Mouse (Mus musculus): ENCODE results near the gene Cbx8.

Cbx8 gene

GRCm38 (mm10) chr11:119078691-119079444 is 38.1 kb upstream of the Cbx8 start:
- DNase-seq (ENCODE audit: low spot score in 2 of 2) = no peak

GRCm38 (mm10) chr11:119077755-119078154 is 37.0 kb upstream of the Cbx8 start:
- no peak for DNase-seq (ENCODE audit: low spot score in 2 of 2)

DNA sequence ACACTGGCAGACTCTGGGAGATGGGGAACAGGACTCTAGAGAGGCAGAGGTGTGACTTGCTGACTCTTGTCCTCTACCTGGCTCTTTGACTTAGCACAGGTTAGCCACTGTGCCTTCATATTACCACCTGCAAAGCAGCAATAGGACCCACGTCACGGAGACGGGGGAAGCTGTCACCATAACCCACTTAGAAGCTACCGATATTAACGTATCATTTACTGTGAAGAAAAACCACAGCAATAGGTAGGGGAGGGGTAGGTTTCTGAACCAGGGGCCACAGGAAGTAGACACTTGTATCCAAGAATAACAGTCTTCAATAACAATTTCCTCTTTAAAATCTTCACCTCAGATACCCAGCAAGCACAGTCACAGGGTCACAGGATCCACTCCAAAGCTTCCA is 35.0 kb upstream of the Cbx8 start:
- DNase-seq (ENCODE audit: low spot score in 2 of 2) = no peak

GRCm38 (mm10) chr11:119073876-119074433 is 33.2 kb upstream of the Cbx8 start:
- no peak for DNase-seq (ENCODE audit: low spot score in 2 of 2)

GRCm38 (mm10) chr11:119072986-119073385 is 32.2 kb upstream of the Cbx8 start:
- no peak for DNase-seq (ENCODE audit: low spot score in 2 of 2)

DNA sequence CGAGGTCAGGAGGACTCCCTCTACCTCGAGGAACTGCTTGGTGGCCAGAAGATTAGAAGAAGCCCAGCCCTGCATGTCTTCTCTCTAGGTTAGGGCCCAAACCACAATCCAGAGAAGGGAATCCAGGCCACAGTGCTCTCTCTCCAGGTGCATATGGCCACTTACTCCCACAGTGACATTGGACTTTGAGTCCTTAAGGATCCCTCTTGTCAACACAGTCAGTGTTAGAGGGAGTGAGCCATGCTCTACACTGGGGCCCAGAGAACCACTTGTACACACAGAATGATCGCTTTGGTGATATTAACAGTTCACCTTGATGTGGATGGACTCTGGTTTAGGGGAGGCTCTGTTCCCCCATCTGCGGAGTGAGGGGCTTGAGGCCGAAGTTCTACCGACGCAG is 31.5 kb upstream of the Cbx8 start:
- no peak for DNase-seq (ENCODE audit: low spot score in 2 of 2)

GRCm38 (mm10) chr11:119066841-119067240 is 26.1 kb upstream of the Cbx8 start:
- DNase-seq (ENCODE audit: low spot score in 2 of 2) = no peak

DNA sequence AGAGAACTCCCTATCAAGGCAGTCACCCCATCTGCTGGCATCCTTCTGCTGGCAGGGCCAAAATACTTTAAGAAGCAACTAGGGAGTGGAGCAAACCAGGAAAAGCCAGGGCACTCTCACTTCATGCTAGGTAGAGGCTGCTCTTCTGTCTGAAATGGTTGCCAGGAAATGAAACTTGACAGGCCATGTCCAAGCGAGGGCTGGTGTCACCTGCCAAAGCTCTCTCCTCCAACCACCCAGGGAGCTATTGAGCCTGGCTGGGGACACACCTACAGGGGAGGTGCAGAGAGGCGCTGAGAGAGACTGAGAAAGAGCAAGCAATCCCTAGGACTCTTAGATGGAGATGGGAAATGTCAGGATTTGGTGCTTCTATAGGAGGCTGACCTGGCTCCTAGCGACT is 18.5 kb upstream of the Cbx8 start:
- DNase-seq (ENCODE audit: low spot score in 2 of 2) = no peak

DNA sequence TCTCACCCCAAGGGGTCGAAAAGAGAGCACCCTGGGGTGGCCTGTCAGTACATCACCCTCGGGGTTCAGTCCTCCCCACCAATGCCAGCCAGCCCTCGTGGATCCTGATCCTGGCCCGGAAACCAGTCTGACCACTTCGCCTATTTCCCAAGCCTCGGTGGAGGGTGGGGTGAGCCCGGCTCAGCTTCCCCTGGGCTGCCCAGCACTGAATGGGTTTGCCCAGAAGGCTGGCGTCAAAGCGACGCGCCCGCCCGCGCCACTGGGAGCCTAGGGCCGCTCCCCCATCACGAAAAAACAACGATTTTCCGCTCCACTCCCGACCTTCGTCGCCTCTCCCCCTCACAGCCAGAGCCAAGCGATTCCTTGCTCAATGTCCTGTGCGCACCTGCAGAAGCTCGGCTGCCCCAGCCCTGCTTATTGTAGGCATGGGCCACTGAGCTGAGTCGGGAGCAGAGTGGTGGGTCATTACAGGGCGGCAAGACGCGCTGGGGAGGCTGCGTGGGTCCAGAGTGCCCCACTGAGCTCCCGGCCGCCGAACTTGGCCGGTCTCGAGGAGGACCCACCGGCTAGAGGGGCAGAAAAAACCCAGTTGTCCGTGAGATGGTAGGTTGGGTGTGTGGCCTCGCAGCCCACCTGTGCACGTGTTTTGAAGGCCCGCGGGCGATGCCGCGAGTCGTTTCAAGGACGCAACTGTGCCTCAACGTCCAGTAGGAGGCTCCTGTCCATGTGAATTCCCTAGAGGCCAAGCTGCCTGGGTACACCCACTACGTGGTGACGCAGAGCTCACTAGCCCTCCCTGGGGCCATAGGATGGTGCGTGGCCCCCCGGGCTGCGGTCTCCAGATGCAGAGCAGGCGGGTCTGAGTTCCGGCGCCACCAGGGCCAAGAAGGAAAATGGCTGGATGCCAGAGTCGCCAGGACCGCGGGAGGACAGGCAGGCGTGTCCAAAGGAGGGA is 17.5 kb upstream of the Cbx8 start:
- no peak for DNase-seq (ENCODE audit: low spot score in 2 of 2)

- DNase-seq (ENCODE audit: low spot score in 2 of 2) = no peak
These were observed 16.5 kb upstream of the Cbx8 start for GRCm38 (mm10) chr11:119057291-119057690.

DNA sequence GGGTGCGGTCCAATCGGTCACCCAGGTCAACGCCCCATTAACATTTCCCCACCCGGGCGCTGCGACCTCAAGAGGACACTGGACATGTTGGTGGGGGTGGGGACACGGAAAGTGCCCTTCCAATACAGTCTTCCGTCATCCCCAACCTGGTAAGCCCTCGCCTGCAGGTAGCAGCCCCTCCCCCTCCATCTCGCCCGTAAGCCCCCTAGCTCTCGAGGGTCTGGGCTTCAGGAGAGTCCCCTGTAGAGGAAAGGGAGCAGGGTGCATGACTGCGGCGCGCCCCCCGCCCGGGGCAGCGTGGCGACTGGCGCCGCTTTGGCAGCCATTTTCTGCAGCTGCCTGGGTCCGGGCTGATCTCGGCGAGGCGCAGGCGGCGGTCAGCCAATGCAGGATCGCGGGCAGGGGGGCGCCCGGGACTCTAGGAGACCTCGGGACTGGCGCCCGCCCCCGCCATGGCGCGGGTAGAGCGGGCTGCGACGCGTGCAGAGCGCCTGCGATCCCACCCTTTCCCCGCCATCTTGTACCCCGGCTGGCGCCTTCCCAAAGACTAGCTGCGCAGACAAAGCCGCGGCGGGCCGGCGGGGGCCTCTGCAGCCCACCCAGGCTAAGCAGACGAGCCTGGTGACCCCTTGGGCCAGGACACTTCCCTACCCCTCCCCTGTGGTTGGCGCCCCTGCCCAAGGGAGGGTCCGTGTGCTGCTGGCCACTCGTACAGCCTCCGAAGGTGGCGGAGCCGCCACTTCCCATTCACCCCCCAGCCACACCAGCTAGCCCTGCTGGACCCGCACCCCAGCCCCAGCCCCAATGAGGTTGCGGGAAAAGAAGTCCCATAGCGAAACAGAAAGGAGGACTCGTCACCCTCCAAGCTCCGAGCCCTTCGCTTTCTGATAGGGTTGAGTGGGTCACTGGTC is 15.8 kb upstream of the Cbx8 start:
- DNase-seq (ENCODE audit: low spot score in 2 of 2) = no peak

DNA sequence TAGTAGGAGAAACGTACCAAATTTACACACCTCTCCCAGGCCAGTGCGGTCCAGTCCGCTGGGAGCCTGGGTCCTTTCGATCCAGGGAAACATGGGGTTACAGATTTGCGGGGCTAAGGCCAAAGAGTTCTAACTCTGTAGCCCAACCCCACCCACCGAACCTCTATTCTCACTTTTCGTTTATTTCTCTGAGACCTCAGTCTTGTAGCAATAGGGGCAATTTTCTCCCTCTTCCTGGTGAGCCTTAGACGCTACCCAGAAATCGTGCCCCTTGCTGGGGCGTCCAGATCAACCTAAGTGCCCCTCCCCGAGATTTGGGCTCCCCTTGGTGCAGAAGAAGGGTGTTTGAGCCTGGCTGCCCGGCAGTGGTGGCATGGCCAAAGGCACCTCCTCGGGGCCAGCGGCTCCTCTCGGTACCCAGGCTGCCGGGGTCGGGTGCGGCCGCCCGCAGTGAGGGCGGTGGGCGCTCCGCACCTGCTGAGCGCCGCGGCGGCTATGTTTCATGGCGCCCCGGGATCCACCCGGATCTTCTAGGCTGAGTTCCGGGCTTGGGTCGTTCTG is 14.9 kb upstream of the Cbx8 start:
- DNase-seq (ENCODE audit: low spot score in 2 of 2) = no peak

GRCm38 (mm10) chr11:119054351-119055345 is 13.9 kb upstream of the Cbx8 start:
- no peak for DNase-seq (ENCODE audit: low spot score in 2 of 2)

DNA sequence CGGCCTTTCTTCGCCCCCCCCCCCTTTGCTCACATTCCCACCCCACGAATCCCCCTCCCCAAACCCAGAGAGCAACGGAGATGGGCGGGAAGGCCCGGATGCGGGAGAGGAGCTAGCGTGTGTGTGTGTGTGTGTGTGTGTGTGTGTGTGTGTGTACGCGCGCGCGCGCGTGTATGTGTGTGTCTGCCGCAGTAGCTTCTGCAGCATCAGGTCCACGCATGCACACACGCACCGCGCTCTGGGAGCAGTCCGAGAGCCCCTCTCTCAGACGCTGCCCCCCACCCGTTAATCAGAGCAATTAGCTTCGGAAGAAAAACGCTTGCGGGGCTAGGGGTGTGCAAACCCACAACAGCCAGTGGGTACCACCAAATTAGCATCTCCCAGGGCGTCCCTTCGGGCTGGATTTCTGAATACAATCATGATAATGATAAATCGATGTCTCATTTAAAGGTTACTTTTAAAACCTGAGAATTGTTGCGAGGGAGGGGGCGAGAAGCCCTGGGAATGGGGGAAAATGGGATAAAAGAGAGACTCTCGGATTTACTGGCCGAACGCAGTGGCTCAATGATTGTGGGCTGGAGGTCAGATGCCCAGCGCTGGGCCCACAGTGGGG is 13.1 kb upstream of the Cbx8 start:
- no peak for DNase-seq (ENCODE audit: low spot score in 2 of 2)

- peak; percentile 53 to 57 for DNase-seq (ENCODE audit: low spot score in 2 of 2)
These were observed 12.5 kb upstream of the Cbx8 start for GRCm38 (mm10) chr11:119053257-119053670.

GRCm38 (mm10) chr11:119052661-119053256 is 12.0 kb upstream of the Cbx8 start:
- DNase-seq (ENCODE audit: low spot score in 2 of 2) = no peak

GRCm38 (mm10) chr11:119051927-119052660 is 11.3 kb upstream of the Cbx8 start:
- DNase-seq (ENCODE audit: low spot score in 2 of 2) = no peak

DNA sequence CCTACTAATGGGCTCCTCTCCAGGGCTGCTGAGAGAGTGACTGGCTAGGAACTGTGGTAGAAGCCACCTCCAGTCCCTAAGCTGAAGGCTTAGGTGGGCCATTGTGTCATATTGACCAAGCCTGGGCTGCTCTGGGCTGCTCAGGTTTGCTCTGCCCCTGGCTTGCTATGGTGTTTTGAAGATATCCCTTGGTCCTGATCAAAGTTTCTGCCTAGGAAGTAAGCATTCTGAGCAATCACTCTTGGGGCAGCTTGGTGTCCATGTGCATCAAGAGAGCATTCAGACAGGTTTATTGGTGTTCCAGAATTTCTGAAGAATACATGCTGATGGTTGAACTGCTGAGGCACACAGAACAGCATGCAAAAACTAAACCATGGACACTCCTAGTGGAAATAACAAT is 10.7 kb upstream of the Cbx8 start:
- no peak for DNase-seq (ENCODE audit: low spot score in 2 of 2)
